Mouse (Mus musculus) megakaryocyte, embryonic 14.5 days (primary cell): ENCODE results near the gene Fubp1.

Experiments
- FLI1 ChIP-seq: IDR thresholded peaks from 2 replicates; pipeline ENCODE4 v1.6.1; 2012; ENCODE audit warnings: low read length, inconsistent platforms, mixed read lengths
- GATA1 ChIP-seq: IDR thresholded peaks from 3 replicates; pipeline ENCODE4 v1.6.1; 2012; ENCODE audit warnings: mixed read lengths, low read length, inconsistent platforms, borderline replicate concordance

GRCm38 (mm10) chr3:152225906-152226305 is 15.7 kb downstream of the Fubp1 start:
- no peak for TF ChIP-seq FLI1
- TF ChIP-seq GATA1, result no peak
